ENCODE assay signal across 10 mouse cellular contexts in genomic region chr9:83433661-83434060, GRCm38 (mm10). TPM values are rescaled to one million over a fixed set of nuclear protein-coding genes. Genes with fewer than 3 reads are reported as not detected.
DNase-seq lines count a peak whose midpoint lies in the region; ATAC-seq and TF ChIP-seq lines count a peak whose summit lies in the region.
"Had no signal": no experiment of that assay in that cellular context is flagged by ENCODE, and none has a peak within 500 bp of the region (broad histone marks: within the 10 kb centered on the region; RNA-seq: fewer than 3 reads in every experiment).

No protein-coding gene starts in this region.

- no peak overlapping the region for H3K4me2 ChIP-seq in heart, embryonic 12.5 days
- H3K4me2 ChIP-seq: embryonic facial prominence, embryonic 13.5 days; limb, embryonic 12.5 days had no signal

- DNase-seq in adrenal gland, postnatal 14 days, result peak; percentile 65
- DNase-seq in adrenal gland, postnatal 4 days (ENCODE audit: low spot score in 2 of 2), result no peak
- DNase-seq in left cerebral cortex, adult 2 months (ENCODE audit: extremely low spot score in 1 of 2, low spot score in 2 of 2), result no peak
- DNase-seq in left cerebral cortex, adult 8-10 months (ENCODE audit: low spot score in 2 of 2), result no peak
- peak; percentile 16 for DNase-seq in c-Kit-positive CD71-positive TER-119-negative erythroid progenitor cells, embryonic 14.5 days (ENCODE audit: low read depth)
- DNase-seq in frontal cortex, adult 2 months (ENCODE audit: extremely low spot score in 1 of 2, low spot score in 1 of 2), result no peak

- no peaks in the 10 kb centered on the region for H3K9me3 ChIP-seq in heart, embryonic 12.5 days (replicated peaks)
- H3K9me3 ChIP-seq: embryonic facial prominence, embryonic 13.5 days; limb, embryonic 12.5 days had no signal

- peak; percentile 36 for TF ChIP-seq CTCF in left cerebral cortex, adult 2 months (IDR thresholded peaks at IDR 0.05)

- no peak overlapping the region for H3K4me3 ChIP-seq in left cerebral cortex, adult 2 months
- no peak overlapping the region for H3K4me3 ChIP-seq in heart, embryonic 12.5 days
- H3K4me3 ChIP-seq: embryonic facial prominence, embryonic 13.5 days; limb, embryonic 12.5 days had no signal

- no peak overlapping the region for H3K9ac ChIP-seq in heart, embryonic 12.5 days
- H3K9ac ChIP-seq: embryonic facial prominence, embryonic 13.5 days; limb, embryonic 12.5 days had no signal

- H3K4me1 ChIP-seq in heart, embryonic 12.5 days (replicated peaks), result peaks cover 27% of the 10 kb centered on the region

- intact Hi-C loops in left cerebral cortex, adult 2 months (cut with DNase I), result no loop called here

- 60% methylated on average over 7 of the region's 7 CpGs for WGBS in heart, embryonic 12.5 days

- H3K36me3 ChIP-seq in heart, embryonic 12.5 days, result no peaks in the 10 kb centered on the region; the same call in 1 of the 2 replicates

- H3K27me3 ChIP-seq in heart, embryonic 12.5 days (replicated peaks), result no peaks in the 10 kb centered on the region
- H3K27me3 ChIP-seq: embryonic facial prominence, embryonic 13.5 days; limb, embryonic 12.5 days had no signal

- no peak overlapping the region for H3K27ac ChIP-seq in left cerebral cortex, adult 2 months
- H3K27ac ChIP-seq in heart, embryonic 12.5 days (ENCODE audit: poor library complexity, severe bottlenecking), result no peak overlapping the region
- H3K27ac ChIP-seq: embryonic facial prominence, embryonic 13.5 days; limb, embryonic 12.5 days had no signal

- peak; percentile 98 for ATAC-seq in megakaryocyte progenitor cell, adult 5-6 weeks (replicated peaks; ENCODE audit: poor library complexity)
- no peak for ATAC-seq in heart, embryonic 12.5 days (ENCODE audit: insufficient number of reproducible peaks, low FRiP score)

RNA-seq across cellular contexts. Expression of gene Lca5, which starts 7.3 kb away (rescaled TPM):
- total RNA-seq in adrenal gland, postnatal 14 days (2021), result 6.1 and 6.5 TPM in 2 replicates
- total RNA-seq in adrenal gland, postnatal 4 days (2021), result 10 to 100 TPM; 10.3 to 12.6 TPM
- 10 to 100 TPM; 19.6 to 20.2 TPM for total RNA-seq in left cerebral cortex, adult 2 months (2021)
- 10 to 100 TPM; 14.3 to 20.8 (median 16.9) TPM for total RNA-seq in left cerebral cortex, adult 8-10 months (2022)
- total RNA-seq in megakaryocyte progenitor cell, adult 5-6 weeks (2015), result 0.90 and 4.4 TPM in 2 replicates
- total RNA-seq in megakaryocyte progenitor cell, adult 5-6 weeks (2017), result 0.87 and 2.8 TPM in 2 replicates
- 11.1 and 17.4 TPM in 2 replicates for polyA plus RNA-seq in frontal cortex, adult 2 months (2012; rRNA removed)
- polyA plus RNA-seq in heart, embryonic 12.5 days (2016; fragmentation: Nextera tagmentation; extraction: Ambion mirVana), result 14.5 and 15.8 TPM in 2 replicates

Comparison
In these comparisons a context has a peak if more than half of its experiments do, and no peak if none do; other contexts are left out.
1. DNase-seq: peak in adrenal gland, postnatal 14 days (single experiment) and c-Kit-positive CD71-positive TER-119-negative erythroid progenitor cells, embryonic 14.5 days (single experiment); none in adrenal gland, postnatal 4 days (0 of 2), left cerebral cortex, adult 2 months (0 of 2), left cerebral cortex, adult 8-10 months (0 of 2) and frontal cortex, adult 2 months (0 of 2).